Mouse (Mus musculus) heart, postnatal 10 days (tissue): Measurements from ENCODE around the gene Gcm1. TPM values are rescaled to one million over a fixed set of nuclear protein-coding genes. Genes with fewer than 3 reads are reported as not detected.

ENCODE experiments used
- DNase-seq, 2 experiments: peaks; one replicate each; pipeline ENCODE4 v3.0.0; 2021
- intact Hi-C: fragments of 180-260 bp; cut with DNase I; formaldehyde crosslinking; loops from one replicate; pipeline ENCODE4 v1.15.1; 2025
- total RNA-seq, 2 experiments: library from RNA; stranded (reverse); gene quantifications; 2 replicates each; pipeline ENCODE4 v1.2.3; 2021

The Gcm1 gene
- total RNA-seq, result not detected

- no peak for DNase-seq
- intact Hi-C loops, result no loop called here
These were observed at the start of gene Gcm1 for GRCm38 (mm10) chr9:78051677-78052076. TSS of gene Gcm1 (plus strand) at chr9:78051924.

DNA sequence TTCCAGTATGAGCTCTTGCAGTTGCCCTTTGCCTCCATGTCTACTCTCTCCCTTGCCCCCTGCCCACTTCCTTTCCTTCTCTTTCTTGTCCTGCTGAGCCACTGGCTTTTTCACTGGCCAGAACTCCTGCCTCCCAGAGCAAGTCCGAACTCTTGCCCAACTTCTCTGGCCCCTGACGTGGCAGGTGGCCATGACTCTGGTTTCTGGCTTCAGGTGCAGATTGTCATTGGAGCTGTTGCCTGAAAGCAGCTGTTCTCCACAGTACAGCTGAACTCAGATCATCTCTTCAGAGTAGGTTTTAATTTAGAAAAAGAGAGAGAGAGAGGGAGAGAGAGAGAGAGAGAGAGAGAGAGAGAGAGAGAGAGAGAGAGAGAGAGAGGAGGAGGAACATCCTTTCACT is 48.4 kb upstream of the Gcm1 start:
- no peak for DNase-seq
- intact Hi-C loops, result no loop called here

DNA sequence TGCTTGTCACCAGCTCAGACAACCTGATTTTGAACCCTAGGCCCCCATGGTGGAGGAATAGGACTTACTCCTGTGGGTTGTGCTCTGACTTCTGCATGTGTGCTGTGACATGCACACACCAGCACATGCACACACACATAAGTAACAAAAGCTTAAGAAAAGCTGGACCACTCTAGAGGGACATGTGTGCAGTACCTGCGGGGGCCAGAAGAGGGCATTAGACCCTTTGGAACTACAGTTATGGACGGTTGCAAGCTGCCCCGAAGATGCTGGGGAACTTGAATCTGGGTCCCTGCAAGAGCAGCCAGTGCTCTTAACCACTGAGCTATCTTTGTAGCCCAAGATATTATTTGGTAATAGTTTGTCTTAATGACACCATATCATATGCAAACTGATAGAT is 46.2 kb upstream of the Gcm1 start:
- DNase-seq, result peak in 1 of 2 experiments; percentile 44
- intact Hi-C loops, result no loop called here

DNA sequence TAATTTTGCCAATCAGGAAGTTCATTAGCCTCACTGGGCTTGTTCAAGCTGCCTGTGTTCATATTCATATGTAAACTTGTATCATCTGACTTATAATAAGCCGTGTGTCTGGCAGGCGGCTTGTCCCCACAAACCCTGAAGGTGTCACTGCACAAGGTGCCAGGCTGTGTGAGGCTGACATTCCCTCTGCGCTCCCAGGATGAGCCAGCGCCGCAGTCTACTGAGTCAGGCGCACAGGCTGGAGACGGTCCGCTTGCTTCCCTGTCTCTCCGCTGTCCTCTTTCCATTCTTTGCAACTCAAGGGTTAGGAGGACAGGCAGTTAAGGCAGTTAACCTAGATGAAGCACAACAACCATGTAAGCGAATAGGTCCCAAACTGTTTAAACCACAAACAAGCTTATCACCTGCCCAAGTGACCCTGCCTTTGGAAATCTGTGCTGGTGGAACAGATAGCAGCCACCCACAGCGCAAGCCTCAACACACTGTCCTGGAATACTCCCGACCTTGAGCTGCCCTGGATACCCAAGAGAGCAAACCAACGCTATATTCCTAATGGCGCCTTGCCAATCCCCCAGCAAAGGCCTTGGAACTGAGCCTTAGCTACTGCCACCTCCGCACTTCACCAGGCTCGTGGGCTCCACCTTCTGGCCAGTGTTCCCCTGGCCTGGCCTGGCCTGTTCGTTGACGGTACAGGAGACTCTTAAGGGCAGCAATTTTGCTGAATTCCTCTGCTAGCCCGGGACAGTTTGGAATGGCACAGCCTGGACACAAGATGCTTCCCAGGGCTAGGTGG is 45.3 kb upstream of the Gcm1 start:
- DNase-seq, result peak; percentile 93 to 95
- intact Hi-C loops, result loop anchor here (1.0 to 2.0 kb wide), 2 partner anchors 96 to 200 kb away; no protein-coding TSS in a partner anchor

DNA sequence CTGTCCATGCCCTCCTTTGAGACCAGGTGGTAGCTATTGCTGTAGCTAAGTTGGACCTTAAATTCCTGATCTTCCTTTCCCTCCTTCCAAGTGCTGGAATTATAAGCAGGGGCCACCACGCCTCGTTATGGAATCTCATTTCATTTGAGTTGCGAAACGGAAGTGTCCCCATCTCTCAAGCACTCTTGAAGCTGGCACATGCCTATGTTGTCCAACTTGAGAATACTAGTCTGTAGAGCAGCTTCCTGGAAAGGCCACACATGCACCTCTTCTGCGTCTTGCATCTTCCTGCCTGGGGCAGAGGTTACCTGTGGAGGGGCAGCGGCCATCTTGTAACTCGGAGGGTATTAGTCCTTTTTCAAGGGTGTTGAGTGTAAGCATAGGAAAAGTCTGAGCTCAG is 42.3 kb upstream of the Gcm1 start:
- intact Hi-C loops, result no loop called here
- DNase-seq, result no peak

- DNase-seq, result no peak
- intact Hi-C loops, result no loop called here
These were observed 41.5 kb upstream of the Gcm1 start for GRCm38 (mm10) chr9:78010187-78010586.

- intact Hi-C loops, result no loop called here
- DNase-seq, result no peak
These were observed 41.0 kb upstream of the Gcm1 start for GRCm38 (mm10) chr9:78010707-78011106.

DNA sequence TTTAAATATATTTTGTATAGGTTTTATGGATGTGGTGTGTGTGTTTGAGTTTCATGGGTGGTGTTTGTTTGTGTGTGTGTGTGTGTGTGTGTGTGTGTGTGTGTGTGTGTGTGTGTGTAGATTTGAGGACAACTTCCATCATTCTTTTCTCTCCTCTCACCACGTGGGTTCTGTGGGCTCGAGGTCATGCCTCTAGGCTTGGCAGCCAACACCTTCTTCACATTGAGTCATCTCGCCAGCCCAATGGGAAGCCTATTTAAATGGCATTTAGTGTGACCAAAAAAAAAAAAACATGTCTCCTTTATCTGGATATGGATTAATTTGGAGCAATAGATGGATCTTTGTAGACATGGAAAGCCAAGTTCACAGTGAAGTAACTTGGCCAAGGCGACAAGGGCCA is 39.7 kb upstream of the Gcm1 start:
- no peak for DNase-seq
- intact Hi-C loops, result no loop called here

- no peak for DNase-seq
- intact Hi-C loops, result no loop called here
These were observed 39.0 kb upstream of the Gcm1 start for GRCm38 (mm10) chr9:78012681-78013080.

GRCm38 (mm10) chr9:78013813-78014212 is 37.9 kb upstream of the Gcm1 start:
- DNase-seq, result no peak
- intact Hi-C loops, result no loop called here

- intact Hi-C loops, result no loop called here
- no peak for DNase-seq
These were observed 35.9 kb upstream of the Gcm1 start for GRCm38 (mm10) chr9:78015816-78016215.

DNA sequence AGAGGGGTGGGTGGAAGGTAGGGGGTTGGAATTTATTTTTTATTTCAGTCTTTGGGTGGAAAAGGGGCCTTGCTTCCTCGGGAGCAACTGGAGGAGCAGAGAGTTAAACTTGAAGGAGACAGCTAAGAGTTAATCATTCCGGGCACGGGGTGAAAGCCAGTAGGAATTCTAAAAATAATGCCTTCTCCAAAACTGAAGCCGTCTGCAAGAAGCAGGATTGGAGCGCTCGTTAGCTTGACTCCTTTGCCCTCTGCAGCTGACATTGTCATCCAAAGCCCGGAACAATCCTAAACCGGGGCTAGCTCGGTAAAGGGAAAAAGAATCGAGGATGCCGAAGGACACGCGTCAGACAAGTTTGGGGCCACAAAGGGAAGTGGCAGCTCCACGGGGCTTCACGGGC is 35.4 kb upstream of the Gcm1 start:
- intact Hi-C loops, result no loop called here
- DNase-seq, result no peak

- intact Hi-C loops, result loop anchor here (5.0 kb wide), 1 partner anchor 364 kb away; no protein-coding TSS in a partner anchor
- DNase-seq, result no peak
These were observed 30.5 kb upstream of the Gcm1 start for GRCm38 (mm10) chr9:78021256-78021655.

DNA sequence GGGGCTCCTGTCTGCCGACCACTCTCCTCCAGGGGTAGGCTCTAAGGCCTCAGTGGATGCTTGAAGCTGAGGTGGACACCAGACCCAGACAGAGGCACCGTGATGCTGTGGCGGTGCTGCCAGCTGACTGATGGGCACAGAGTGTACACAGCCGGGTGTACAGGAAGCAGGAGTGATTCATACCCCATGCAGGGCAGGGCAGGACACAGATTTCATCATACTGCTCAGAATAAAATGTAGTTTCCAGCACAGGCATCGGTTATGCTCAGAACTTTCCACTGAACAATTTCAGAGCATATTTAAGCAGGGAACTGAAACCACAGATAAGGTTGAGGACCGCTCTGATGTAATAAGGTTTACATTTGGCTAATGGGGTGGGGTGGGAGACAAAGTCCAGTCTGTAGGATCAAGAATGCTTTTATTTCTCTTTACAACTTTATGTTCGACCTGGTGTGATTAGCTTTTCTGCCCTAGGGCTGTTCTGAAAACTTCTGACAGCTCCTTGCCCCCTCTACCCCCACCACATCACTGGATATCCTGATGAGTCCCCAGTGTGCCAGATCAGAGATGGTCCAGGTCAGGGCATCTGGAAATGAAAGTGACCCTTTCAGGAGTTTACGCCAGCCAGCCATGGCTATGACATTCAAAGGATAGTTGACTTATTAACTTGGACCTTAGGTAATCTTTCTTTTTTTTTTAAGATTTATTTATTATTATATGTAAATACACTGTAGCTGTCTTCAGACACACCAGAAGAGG is 29.4 kb upstream of the Gcm1 start:
- intact Hi-C loops, result loop anchor here (5.0 kb wide), 1 partner anchor 365 kb away; no protein-coding TSS in a partner anchor
- DNase-seq, result no peak

DNA sequence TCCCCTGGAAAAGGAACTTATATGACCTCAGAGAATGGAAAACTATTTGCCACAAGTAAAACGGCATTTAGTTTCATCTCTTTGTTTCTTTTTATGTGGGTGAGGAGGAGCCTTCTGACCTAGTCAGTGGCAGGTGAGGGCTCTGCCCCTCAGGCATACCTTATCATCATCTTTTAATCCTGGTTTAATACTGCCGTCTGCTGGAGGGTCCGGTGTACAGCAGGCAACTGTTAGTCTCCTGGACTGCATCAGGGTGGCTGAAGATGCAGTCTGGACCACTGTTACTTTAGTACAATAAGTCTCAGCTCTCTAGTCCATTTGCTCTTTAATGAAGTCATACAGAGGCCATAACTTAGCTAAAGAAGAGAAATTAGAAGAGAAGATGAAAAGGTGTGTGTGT is 26.9 kb upstream of the Gcm1 start:
- intact Hi-C loops, result loop anchor here (1.0 to 5.0 kb wide), 2 partner anchors 219 to 368 kb away; no protein-coding TSS in a partner anchor
- DNase-seq, result peak; percentile 65 to 80

DNA sequence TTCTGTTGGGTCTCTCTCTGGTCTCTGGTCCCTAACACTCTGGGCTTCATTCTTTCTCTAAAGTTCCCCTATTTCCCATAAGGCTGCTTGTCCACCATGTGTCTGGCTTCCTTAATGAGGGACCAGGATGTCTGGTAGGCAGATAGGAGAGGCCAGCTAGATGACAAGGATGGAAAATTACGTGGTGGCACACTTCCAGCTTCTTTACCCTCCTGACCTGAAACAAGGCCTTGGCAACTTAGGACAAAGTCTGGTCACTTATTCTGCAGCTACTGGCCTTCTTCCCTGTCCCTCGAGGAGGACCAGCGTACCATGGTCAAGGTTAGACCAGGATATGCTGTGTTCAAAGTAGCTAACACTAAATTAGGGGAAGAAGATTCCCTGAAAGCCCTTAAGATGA is 24.6 kb upstream of the Gcm1 start:
- intact Hi-C loops, result no loop called here
- DNase-seq, result no peak

GRCm38 (mm10) chr9:78030835-78031456 is 20.8 kb upstream of the Gcm1 start:
- intact Hi-C loops, result no loop called here
- DNase-seq, result no peak

- DNase-seq, result no peak
- intact Hi-C loops, result no loop called here
These were observed 18.8 kb upstream of the Gcm1 start for GRCm38 (mm10) chr9:78032930-78033329.

GRCm38 (mm10) chr9:78035296-78035695 is 16.4 kb upstream of the Gcm1 start:
- DNase-seq, result no peak
- intact Hi-C loops, result loop anchor here (5.0 kb wide), 1 partner anchor 438 kb away; no protein-coding TSS in a partner anchor

DNA sequence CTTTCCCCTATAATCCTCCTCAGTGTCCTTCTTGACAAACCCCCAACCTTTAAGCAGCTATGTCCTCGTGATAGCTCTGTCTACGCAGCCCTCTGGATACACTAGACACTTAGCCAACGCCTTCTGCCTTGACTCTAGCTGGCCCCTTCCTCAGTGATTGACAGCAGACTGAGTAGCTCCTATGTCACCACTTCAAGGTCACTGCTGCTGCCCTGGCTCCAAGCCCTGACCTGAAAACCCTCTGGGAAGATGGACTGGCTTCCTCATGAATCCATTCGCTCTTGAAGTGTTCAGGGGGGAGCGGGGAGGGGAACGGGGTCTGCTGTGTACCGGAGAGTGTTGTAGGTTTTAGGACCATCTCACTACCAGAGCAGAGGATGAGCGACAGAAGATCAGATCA is 15.9 kb upstream of the Gcm1 start:
- intact Hi-C loops, result loop anchor here (5.0 kb wide), 1 partner anchor 439 kb away; no protein-coding TSS in a partner anchor
- DNase-seq, result no peak
